Mouse (Mus musculus) liver, embryonic 14.5 days (tissue): Measurements from ENCODE around the gene Gfral.

Experiments
- CTCF ChIP-seq: IDR thresholded peaks from 2 replicates; pipeline ENCODE4 v1.5.1; 2016; ENCODE audit warnings: antibody characterized with exemption, low read depth, control low read depth
- EP300 ChIP-seq: IDR thresholded peaks from 2 replicates; pipeline ENCODE4 v1.6.1; 2016; ENCODE audit warnings: antibody characterized with exemption, low read depth

GRCm38 (mm10) chr9:76134042-76134441, 79.4 kb downstream of the Gfral start:
- TF ChIP-seq CTCF (no peak), EP300 (no peak)
